ENCODE assay signal across 14 mouse cellular contexts in the genomic region with DNA sequence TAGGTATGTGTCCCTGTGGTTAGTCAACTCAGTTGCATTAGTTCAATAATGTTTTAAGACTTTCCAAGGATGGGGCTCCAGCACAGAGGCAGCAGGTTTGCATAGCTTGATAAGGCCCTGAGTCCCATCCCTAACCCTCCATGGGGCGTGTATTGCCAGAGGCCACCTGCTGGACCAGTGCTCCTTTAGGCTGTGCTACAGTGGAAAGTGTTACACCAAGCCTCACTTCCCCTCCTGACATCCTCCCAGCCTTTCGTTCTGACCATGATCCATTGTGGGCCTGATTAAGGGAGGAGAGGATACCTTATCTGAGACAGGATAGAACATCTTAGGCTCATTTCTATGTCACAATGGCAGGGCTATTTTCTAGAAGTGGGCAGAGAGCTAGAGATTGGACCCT. TPM values are rescaled to one million over a fixed set of nuclear protein-coding genes. Genes with fewer than 3 reads are reported as not detected.
A peak's percentile ranks its signal among the peaks of the same experiment; 100 is the strongest.
DNase-seq lines count a peak whose midpoint lies in the region; ATAC-seq lines count a peak whose summit lies in the region.
"Had no signal": no experiment of that assay in that cellular context is flagged by ENCODE, and none has a peak within 500 bp of the region (broad histone marks: within the 10 kb centered on the region; RNA-seq: fewer than 3 reads in every experiment).

No protein-coding gene starts in this region.

- H3K27me3 ChIP-seq in heart, embryonic 11.5 days (ENCODE audit: control insufficient read depth, insufficient read depth, low read length), result no peaks in the 10 kb centered on the region
- H3K27me3 ChIP-seq in liver, embryonic 13.5 days, result no peaks in the 10 kb centered on the region
- no peaks in the 10 kb centered on the region for H3K27me3 ChIP-seq in hindbrain, embryonic 14.5 days (ENCODE audit: control insufficient read depth, insufficient read depth, low read length)
- H3K27me3 ChIP-seq: lung, embryonic 15.5 days had no signal

- H3K27ac ChIP-seq in heart, embryonic 11.5 days (ENCODE audit: low read depth, low read length), result peak overlapping the region; percentile 16; the same call in 1 of the 2 replicates
- peak overlapping the region; percentile 99 for H3K27ac ChIP-seq in liver, embryonic 13.5 days
- no peak overlapping the region for H3K27ac ChIP-seq in hindbrain, embryonic 14.5 days
- H3K27ac ChIP-seq: hindbrain, postnatal 0 days; kidney, postnatal 0 days; lung, embryonic 15.5 days had no signal

- 0 out of 2 replicates have a peak overlapping the region, but pooled peaks have one; percentile 17 for H3K4me2 ChIP-seq in heart, embryonic 11.5 days
- H3K4me2 ChIP-seq in liver, embryonic 13.5 days, result peak overlapping the region; percentile 79
- no peak overlapping the region for H3K4me2 ChIP-seq in hindbrain, embryonic 14.5 days (replicated peaks)
- H3K4me2 ChIP-seq: lung, embryonic 15.5 days had no signal

- no peak overlapping the region for H3K4me3 ChIP-seq in heart, embryonic 11.5 days (ENCODE audit: low read depth, low read length)
- peak overlapping the region; percentile 44 for H3K4me3 ChIP-seq in liver, embryonic 13.5 days (replicated peaks)
- no peak overlapping the region for H3K4me3 ChIP-seq in hindbrain, embryonic 14.5 days (replicated peaks; ENCODE audit: low read length)
- H3K4me3 ChIP-seq: lung, embryonic 15.5 days had no signal

- no peaks in the 10 kb centered on the region for H3K36me3 ChIP-seq in heart, embryonic 11.5 days (ENCODE audit: control insufficient read depth, insufficient read depth, low read length)
- peaks cover 46% of the 10 kb centered on the region for H3K36me3 ChIP-seq in liver, embryonic 13.5 days
- no peaks in the 10 kb centered on the region for H3K36me3 ChIP-seq in hindbrain, embryonic 14.5 days (replicated peaks; ENCODE audit: control insufficient read depth, insufficient read depth)
- H3K36me3 ChIP-seq: lung, embryonic 15.5 days had no signal

- H3K4me1 ChIP-seq in heart, embryonic 11.5 days (ENCODE audit: control insufficient read depth, insufficient read depth, low read length), result peaks cover 22% of the 10 kb centered on the region
- H3K4me1 ChIP-seq in liver, embryonic 13.5 days (replicated peaks), result peaks cover 93% of the 10 kb centered on the region
- H3K4me1 ChIP-seq in hindbrain, embryonic 14.5 days (replicated peaks; ENCODE audit: control insufficient read depth, insufficient read depth, low read length), result 0 out of 2 replicates have a peak, but pooled peaks cover 6% of the 10 kb centered on the region

- H3K9ac ChIP-seq in heart, embryonic 11.5 days (ENCODE audit: low read depth, low read length), result no peak overlapping the region
- H3K9ac ChIP-seq in liver, embryonic 13.5 days, result peak overlapping the region; percentile 72
- H3K9ac ChIP-seq in hindbrain, embryonic 14.5 days, result no peak overlapping the region
- H3K9ac ChIP-seq: lung, embryonic 15.5 days had no signal

- 66% methylated on average over 2 of the region's 2 CpGs for WGBS in heart, embryonic 11.5 days (ENCODE audit: insufficient replicate concordance)
- 30% methylated on average over 2 of the region's 2 CpGs for WGBS in liver, embryonic 13.5 days (ENCODE audit: insufficient replicate concordance)
- 92% methylated on average over 2 of the region's 2 CpGs for WGBS in hindbrain, embryonic 14.5 days

- no peaks in the 10 kb centered on the region for H3K9me3 ChIP-seq in heart, embryonic 11.5 days (replicated peaks; ENCODE audit: control insufficient read depth, low read length)
- H3K9me3 ChIP-seq in liver, embryonic 13.5 days (replicated peaks), result no peaks in the 10 kb centered on the region
- H3K9me3 ChIP-seq in hindbrain, embryonic 14.5 days (ENCODE audit: control insufficient read depth, low read length), result no peaks in the 10 kb centered on the region
- H3K9me3 ChIP-seq: lung, embryonic 15.5 days had no signal

- no peak for DNase-seq in heart, adult 8-10 months (ENCODE audit: low spot score)
- DNase-seq in spleen, adult 12 weeks (ENCODE audit: low spot score), result peak; percentile 54
- no peak for DNase-seq in spleen, postnatal 14 days (ENCODE audit: low spot score in 2 of 2)
- peak; percentile 69 for DNase-seq in liver, embryonic 13.5 days
- no peak for DNase-seq in frontal cortex, postnatal 36 days (ENCODE audit: low spot score in 2 of 2)
- no peak for DNase-seq in hindbrain, embryonic 14.5 days (ENCODE audit: low spot score)
- DNase-seq in adrenal gland, adult (ENCODE audit: inconsistent age in 2 of 2, low spot score in 1 of 2), result no peak
- DNase-seq: adrenal gland, postnatal 10 days; cerebellum, postnatal 14 days; thymus, postnatal 36 days had no signal

- no peak for ATAC-seq in heart, embryonic 11.5 days (replicated peaks; ENCODE audit: insufficient number of reproducible peaks, low FRiP score, low TSS enrichment)
- ATAC-seq in liver, embryonic 13.5 days (ENCODE audit: low read depth), result peak; percentile 82
- no peak for ATAC-seq in hindbrain, embryonic 14.5 days (ENCODE audit: low FRiP score)
- ATAC-seq: hindbrain, postnatal 0 days had no signal

RNA-seq across cellular contexts. Expression of gene Relt, which starts 19.4 kb away (rescaled TPM):
- 2.3 and 3.0 TPM in 2 replicates for polyA plus RNA-seq in heart, embryonic 11.5 days (2014; fragmentation: Nextera tagmentation; extraction: Ambion mirVana)
- total RNA-seq in heart, adult 8-10 months (2022), result 1 to 10 TPM; 3.8 to 4.1 (median 3.9) TPM
- polyA plus RNA-seq in liver, embryonic 13.5 days (2015; fragmentation: Nextera tagmentation; extraction: Ambion mirVana), result 15.3 and 16.7 TPM in 2 replicates
- 4.3 and 5.0 TPM in 2 replicates for polyA plus RNA-seq in hindbrain, embryonic 14.5 days (2014; fragmentation: Nextera tagmentation; extraction: Ambion mirVana)

Comparison
In these comparisons a context has a peak if more than half of its experiments do, and no peak if none do; other contexts are left out.
1. DNase-seq: peak in spleen, adult 12 weeks (single experiment) and liver, embryonic 13.5 days (single experiment); none in heart, adult 8-10 months (single experiment), spleen, postnatal 14 days (0 of 2), frontal cortex, postnatal 36 days (0 of 2), hindbrain, embryonic 14.5 days (single experiment) and adrenal gland, adult (0 of 2).